Mouse (Mus musculus) limb, embryonic 14.5 days (tissue): Measurements from ENCODE around the gene Dennd6a. TPM values are rescaled to one million over a fixed set of nuclear protein-coding genes. Genes with fewer than 3 reads are reported as not detected.

ENCODE experiments used
- ATAC-seq: fragments of 200-750 bp; cut with Nextera tagmentation; 2 replicates; pipeline ENCODE4 v1.8.0; 2017; ENCODE audit warnings: low read depth, moderate number of reproducible peaks, moderate TSS enrichment; ENCODE audit not compliant: low FRiP score
- DNase-seq: peaks from one replicate; pipeline ENCODE4 v3.0.0-alpha.2; 2015; ENCODE audit warnings: low spot score
- H3K27ac ChIP-seq: fragments of 300-500 bp; sonication (generic); replicated peaks from 2 replicates; pipeline ENCODE4 v1.5.1; 2014; ENCODE audit warnings: low read depth, mild to moderate bottlenecking, low read length, moderate library complexity, mixed read lengths
- H3K27me3 ChIP-seq: fragments of 300-500 bp; sonication (generic); 2 replicates; pipeline ENCODE4 v1.6.1; 2014; ENCODE audit warnings: low read length, mixed read lengths; ENCODE audit not compliant: control insufficient read depth, insufficient read depth
- H3K36me3 ChIP-seq: fragments of 300-500 bp; sonication (generic); 2 replicates; pipeline ENCODE4 v1.6.1; 2014; ENCODE audit warnings: mild to moderate bottlenecking, low read length, moderate library complexity, mixed read lengths; ENCODE audit not compliant: control insufficient read depth, insufficient read depth
- H3K4me1 ChIP-seq: fragments of 300-500 bp; sonication (generic); 2 replicates; pipeline ENCODE4 v1.6.1; 2014; ENCODE audit warnings: antibody characterized with exemption, low read length, mixed read lengths; ENCODE audit not compliant: control insufficient read depth, insufficient read depth
- H3K4me2 ChIP-seq: fragments of 300-500 bp; sonication (generic); replicated peaks from 2 replicates; pipeline ENCODE4 v1.6.1; 2014; ENCODE audit warnings: low read depth, mild to moderate bottlenecking, low read length, moderate library complexity; ENCODE audit not compliant: severe bottlenecking
- H3K4me3 ChIP-seq: fragments of 300-500 bp; sonication (generic); replicated peaks from 2 replicates; pipeline ENCODE4 v1.5.1; 2014; ENCODE audit warnings: low read length
- H3K9ac ChIP-seq: fragments of 300-500 bp; sonication (generic); 2 replicates; pipeline ENCODE4 v1.6.1; 2014; ENCODE audit warnings: mild to moderate bottlenecking, low read depth, low read length, moderate library complexity; ENCODE audit not compliant: severe bottlenecking
- H3K9me3 ChIP-seq: fragments of 300-500 bp; sonication (generic); 2 replicates; pipeline ENCODE4 v1.6.1; 2016; ENCODE audit warnings: low read length; ENCODE audit not compliant: control insufficient read depth
- POLR2A ChIP-seq: fragments of 200-500 bp; IDR thresholded peaks from 2 replicates; pipeline ENCODE4 v1.8.0; 2012; ENCODE audit warnings: inconsistent platforms, mild to moderate bottlenecking, moderate library complexity, borderline replicate concordance; ENCODE audit not compliant: insufficient read depth, insufficient read length; ENCODE audit errors: extremely low read depth
- WGBS: fragments of 180-500 bp; shearing (Covaris S2); extraction: QIAGEN DNeasy Blood & Tissue Kit; methylation state at CpG from one replicate; pipeline ENCODE4 v1.1.7; 2014; 5-methylcytosine and 5-hydroxymethylcytosine counted together
- polyA plus RNA-seq, 2 experiments: library from polyadenylated mRNA; depleted of rRNA in 1 of 2; stranded (reverse) in 1 of 2; unstranded in 1 of 2; fragments of >200 nt; fragmentation: Nextera tagmentation in 1 of 2; extraction: Ambion mirVana in 1 of 2; gene quantifications; 2 replicates each; pipeline versions ENCODE4 v1.2.1 to v1.2.3; 2012 to 2014

The Dennd6a gene
- polyA plus RNA-seq, 2 experiments, result 19.2 to 28.7 TPM

DNA sequence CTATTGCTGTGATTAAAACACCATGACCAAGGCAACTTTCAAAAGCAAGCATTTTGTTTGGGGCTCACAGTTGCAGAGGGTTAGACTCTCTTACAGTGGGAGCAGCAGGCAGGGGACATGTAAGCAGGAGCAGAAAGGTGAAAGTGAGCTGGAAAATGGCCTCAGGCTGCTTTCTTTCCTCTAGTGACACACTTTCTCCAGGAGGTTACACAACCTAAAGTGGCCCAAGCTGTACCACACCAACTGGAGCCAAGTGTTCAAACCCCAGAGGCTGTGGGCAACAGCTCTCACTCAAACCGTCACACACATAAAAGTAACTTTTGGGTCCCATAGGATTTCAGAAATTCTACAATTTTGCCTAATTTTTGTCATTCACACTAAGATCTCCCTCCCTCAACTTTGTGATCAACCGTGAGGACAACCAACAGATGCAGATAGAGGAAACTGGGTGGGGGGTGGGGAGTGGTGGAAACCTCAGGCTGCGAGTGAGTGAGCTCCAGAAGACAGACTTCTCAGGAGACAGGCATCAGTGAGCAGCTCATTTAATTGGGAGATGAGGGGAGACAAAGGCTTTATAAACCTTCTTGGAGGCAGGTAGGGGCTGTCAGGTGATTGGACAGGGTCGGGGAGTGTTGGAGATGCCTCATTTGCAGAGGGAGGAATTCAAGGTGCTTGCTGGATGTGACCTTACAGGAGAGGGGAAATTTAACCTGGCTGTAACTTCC is 1.5 kb upstream of the Dennd6a start:
- no peak for TF ChIP-seq POLR2A
- no peak for ATAC-seq
- H3K4me3 ChIP-seq, result no peak overlapping the region
- no peaks in the 10 kb centered on the region for H3K9me3 ChIP-seq
- 56% methylated on average over 4 of the region's 4 CpGs for WGBS
- H3K9ac ChIP-seq, result no peak overlapping the region
- H3K4me1 ChIP-seq, result no peaks in the 10 kb centered on the region
- no peak overlapping the region for H3K27ac ChIP-seq
- H3K36me3 ChIP-seq, result no peaks in the 10 kb centered on the region
- no peak for DNase-seq
- no peaks in the 10 kb centered on the region for H3K27me3 ChIP-seq
- H3K4me2 ChIP-seq, result no peak overlapping the region

DNA sequence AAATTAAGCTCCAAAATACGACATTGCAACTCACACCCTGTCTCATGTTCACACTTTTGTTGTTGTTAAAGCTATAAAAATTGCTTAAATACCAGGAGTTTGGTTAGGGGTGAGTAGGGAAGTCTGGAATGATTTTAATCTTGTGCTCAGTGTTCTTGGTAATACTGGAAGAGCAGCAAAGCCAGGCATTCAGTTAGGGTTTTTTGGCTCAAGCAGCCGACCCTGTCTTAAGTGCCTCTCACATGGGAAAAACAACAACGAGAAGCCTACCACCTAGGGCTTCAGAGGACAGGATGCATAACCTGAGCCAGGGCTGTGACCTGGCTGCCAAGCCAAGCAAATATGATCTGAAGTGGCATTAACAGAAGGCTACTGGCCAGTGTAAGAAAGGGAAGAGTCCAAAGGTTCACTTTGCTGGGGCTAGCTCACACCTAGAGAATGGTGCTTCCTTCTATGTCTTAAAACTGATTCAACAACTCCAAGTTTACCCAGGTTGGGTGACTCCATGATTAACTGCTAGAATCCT is 2.7 kb downstream of the Dennd6a start:
- Histone ChIP-seq H3K4me3 (no peak overlapping the region), H3K27me3 (no peaks in the 10 kb centered on the region), H3K4me1 (no peaks in the 10 kb centered on the region), H3K9me3 (no peaks in the 10 kb centered on the region), H3K4me2 (no peak overlapping the region), H3K36me3 (no peaks in the 10 kb centered on the region), H3K9ac (no peak overlapping the region), H3K27ac (no peak overlapping the region)
- DNase-seq (no peak), ATAC-seq (no peak)
- 61% methylated on average over 3 of the region's 3 CpGs for WGBS
- TF ChIP-seq POLR2A, result no peak

DNA sequence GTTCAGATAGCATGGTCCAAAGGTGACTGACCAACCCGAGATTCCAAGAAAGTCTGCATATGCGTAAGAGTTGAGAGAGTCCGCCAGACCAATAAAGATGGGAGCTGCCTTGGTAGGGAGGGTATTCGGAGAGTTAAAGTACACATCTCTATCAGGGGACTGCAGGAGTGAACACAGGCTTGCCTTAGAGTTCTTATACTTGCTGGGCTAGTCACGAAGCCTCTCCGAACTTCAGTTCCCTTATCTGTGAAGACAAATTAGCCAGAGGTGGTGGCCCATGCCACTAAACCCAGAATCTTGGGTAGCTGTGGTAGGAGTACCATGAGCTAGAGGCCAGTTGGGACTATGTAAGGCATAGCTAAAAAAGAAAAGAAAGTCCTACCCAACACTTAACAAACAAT is 5.1 kb downstream of the Dennd6a start:
- no peaks in the 10 kb centered on the region for H3K27me3 ChIP-seq
- H3K36me3 ChIP-seq, result no peaks in the 10 kb centered on the region
- no peak overlapping the region for H3K27ac ChIP-seq
- 71% methylated on average over 6 of the region's 6 CpGs for WGBS
- H3K4me1 ChIP-seq, result no peaks in the 10 kb centered on the region
- no peak overlapping the region for H3K9ac ChIP-seq
- peak overlapping the region; percentile 73; the same call in 1 of the 2 replicates for H3K4me2 ChIP-seq
- H3K4me3 ChIP-seq, result peak overlapping the region; percentile 100
- ATAC-seq, result no peak
- TF ChIP-seq POLR2A, result no peak
- no peaks in the 10 kb centered on the region for H3K9me3 ChIP-seq
- no peak for DNase-seq

DNA sequence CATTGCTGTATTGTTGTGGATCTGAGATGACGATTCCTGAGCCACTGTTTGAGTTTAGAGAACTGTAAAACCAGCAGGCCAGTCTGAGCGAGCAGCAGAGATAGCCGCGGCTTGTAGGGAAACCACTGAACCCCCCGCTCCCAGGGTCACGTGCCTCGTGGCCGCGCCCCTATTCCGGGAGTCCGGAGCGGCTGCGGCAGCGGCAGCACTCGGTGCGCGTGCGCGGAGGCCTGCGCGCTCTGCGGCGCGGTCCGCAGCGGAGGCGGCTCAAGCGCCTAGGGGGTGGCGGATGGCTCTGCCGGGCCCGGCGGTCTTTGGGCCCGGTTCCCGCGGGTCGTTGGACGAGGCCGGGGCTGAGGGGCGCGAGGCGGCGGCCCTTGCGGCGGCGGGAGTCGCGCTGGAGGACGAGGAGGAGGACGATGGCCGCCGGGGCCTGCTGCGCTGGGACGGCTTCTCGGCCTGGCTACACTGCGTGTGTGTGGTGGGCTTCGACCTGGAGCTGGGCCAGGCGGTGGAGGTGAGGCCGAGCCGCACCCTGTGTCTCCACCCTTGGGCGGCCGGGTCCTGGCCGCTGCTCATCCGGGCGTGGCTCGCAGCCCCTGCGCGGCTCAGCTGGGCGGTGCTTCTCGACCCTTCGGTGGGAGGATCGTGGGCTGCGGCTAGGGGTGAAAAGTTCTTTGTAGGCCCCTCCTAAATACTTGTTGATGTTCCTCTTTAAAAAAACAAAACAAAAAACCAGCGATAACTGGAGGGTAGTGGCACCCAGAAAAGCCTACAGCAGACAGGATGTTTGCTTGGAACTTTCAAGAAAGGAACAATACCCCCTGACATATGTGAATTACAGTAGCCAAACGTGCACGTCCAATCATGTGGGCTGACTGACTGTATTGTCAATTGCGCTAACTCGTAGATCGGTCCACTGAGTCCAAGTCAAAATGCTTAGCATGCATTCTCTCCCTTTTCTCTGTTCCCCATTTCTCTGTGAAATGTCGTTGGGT is 6.0 kb downstream of the Dennd6a start:
- H3K36me3 ChIP-seq, result 0 out of 2 replicates have a peak, but pooled peaks cover 2% of the 10 kb centered on the region
- H3K4me3 ChIP-seq, result peak overlapping the region; percentile 100
- H3K4me2 ChIP-seq, result peak overlapping the region; percentile 73
- peak; percentile 62; the same call in 1 of the 2 replicates for TF ChIP-seq POLR2A
- no peaks in the 10 kb centered on the region for H3K27me3 ChIP-seq
- ATAC-seq (peak; percentile 95), DNase-seq (peak; percentile 87)
- H3K9me3 ChIP-seq, result no peaks in the 10 kb centered on the region
- H3K4me1 ChIP-seq, result no peaks in the 10 kb centered on the region
- H3K9ac ChIP-seq, result peak overlapping the region; percentile 100
- under 1% methylated on average over 59 of the region's 79 CpGs for WGBS
- peak overlapping the region; percentile 94 for H3K27ac ChIP-seq

DNA sequence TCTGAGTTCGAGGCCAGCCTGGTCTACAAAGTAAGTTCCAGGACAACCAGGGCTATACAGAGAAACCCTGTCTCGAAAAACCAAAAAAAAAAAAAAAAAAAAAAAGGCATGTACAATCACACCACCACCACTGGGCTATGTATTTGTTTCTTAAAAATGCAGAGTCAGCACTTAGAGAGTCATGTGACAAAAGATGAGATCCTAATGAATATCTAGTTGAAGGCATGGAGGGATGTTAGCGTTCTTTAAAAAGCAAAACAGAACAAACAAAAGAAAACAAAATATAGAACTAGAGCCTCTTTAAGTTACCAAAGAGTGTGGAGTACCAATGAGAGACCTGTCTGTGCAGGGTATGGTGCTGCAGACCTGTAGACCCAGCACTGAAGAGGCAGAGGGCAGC is 10.0 kb downstream of the Dennd6a start:
- WGBS, result 94% methylated on average over 3 of the region's 3 CpGs
- no peak for ATAC-seq

More for the DNA sequence above, 10.0 kb downstream of the Dennd6a start:
- no peak for TF ChIP-seq POLR2A
- Histone ChIP-seq H3K27ac (no peak overlapping the region), H3K4me1 (no peaks in the 10 kb centered on the region), H3K36me3 (0 out of 2 replicates have a peak, but pooled peaks cover 2% of the 10 kb centered on the region), H3K27me3 (no peaks in the 10 kb centered on the region), H3K4me2 (no peak overlapping the region), H3K9ac (no peak overlapping the region), H3K4me3 (no peak overlapping the region), H3K9me3 (no peaks in the 10 kb centered on the region)
- no peak for DNase-seq
